Mouse (Mus musculus) embryonic fibroblast, embryonic 13.5 days (primary cell): ENCODE data around the gene Foxp1. TPM values are rescaled to one million over a fixed set of nuclear protein-coding genes. Genes with fewer than 3 reads are reported as not detected.

Experiments
- H3K27ac ChIP-seq: 2 replicates; pipeline ENCODE4 v1.5.1; 2012; ENCODE audit warnings: low read length, control low read depth, inconsistent platforms; ENCODE audit not compliant: insufficient read depth
- H3K4me1 ChIP-seq: 2 replicates; pipeline ENCODE4 v1.6.1; 2011; ENCODE audit warnings: low read length; ENCODE audit not compliant: control insufficient read depth, insufficient read depth
- H3K4me3 ChIP-seq: 2 replicates; pipeline ENCODE4 v1.5.1; 2011; ENCODE audit warnings: mild to moderate bottlenecking, control low read depth, low read length; ENCODE audit not compliant: insufficient read depth
- CTCF ChIP-seq: IDR thresholded peaks from 2 replicates; pipeline ENCODE4 v1.5.1; 2011; ENCODE audit warnings: mild to moderate bottlenecking, control low read depth, low read length, moderate library complexity, borderline replicate concordance; ENCODE audit not compliant: insufficient read depth
- POLR2A ChIP-seq: IDR thresholded peaks from 2 replicates; pipeline ENCODE4 v1.6.1; 2011; ENCODE audit warnings: low read depth, mild to moderate bottlenecking, control low read depth, low read length, moderate library complexity
- polyA plus RNA-seq: library from polyadenylated mRNA; stranded (reverse); fragments of >200 nt; gene quantifications from 2 replicates; pipeline ENCODE4 v1.2.4, GENCODE M21; 2011; ENCODE audit warnings: low read depth; ENCODE audit not compliant: missing spikeins, insufficient read length

The Foxp1 gene
- polyA plus RNA-seq, 1 experiment = 137 TPM

- Histone ChIP-seq H3K4me3 (no peak overlapping the region), H3K4me1 (peaks cover 3% of the 10 kb centered on the region; the same call in 1 of the 2 replicates), H3K27ac (no peak overlapping the region)
- no peak for TF ChIP-seq POLR2A
- TF ChIP-seq CTCF = no peak
These were observed 19.8 kb downstream of the Foxp1 start for GRCm38 (mm10) chr6:99502727-99503126.

GRCm38 (mm10) chr6:99502314-99502713 lies 20.2 kb downstream of the Foxp1 start:
- H3K4me3 ChIP-seq = no peak overlapping the region
- no peak overlapping the region for H3K27ac ChIP-seq
- TF ChIP-seq POLR2A = no peak
- TF ChIP-seq CTCF = no peak
- H3K4me1 ChIP-seq = peaks cover 3% of the 10 kb centered on the region; the same call in 1 of the 2 replicates

GRCm38 (mm10) chr6:99500570-99501270 lies 21.8 kb downstream of the Foxp1 start:
- no peak overlapping the region for H3K4me3 ChIP-seq
- TF ChIP-seq CTCF (no peak), POLR2A (no peak)
- H3K4me1 ChIP-seq = peaks cover 3% of the 10 kb centered on the region; the same call in 1 of the 2 replicates
- no peak overlapping the region for H3K27ac ChIP-seq

- peaks cover 3% of the 10 kb centered on the region; the same call in 1 of the 2 replicates for H3K4me1 ChIP-seq
- no peak overlapping the region for H3K4me3 ChIP-seq
- no peak overlapping the region for H3K27ac ChIP-seq
- no peak for TF ChIP-seq CTCF
- TF ChIP-seq POLR2A = no peak
These were observed 24.4 kb downstream of the Foxp1 start for GRCm38 (mm10) chr6:99498082-99498481.

- Histone ChIP-seq H3K4me3 (no peak overlapping the region), H3K27ac (no peak overlapping the region), H3K4me1 (peaks cover 5% of the 10 kb centered on the region; the same call in 1 of the 2 replicates)
- TF ChIP-seq POLR2A (no peak), CTCF (no peak)
These were observed 26.4 kb downstream of the Foxp1 start for GRCm38 (mm10) chr6:99496114-99496513.

- Histone ChIP-seq H3K27ac (no peak overlapping the region), H3K4me3 (no peak overlapping the region), H3K4me1 (0 out of 2 replicates have a peak, but pooled peaks cover 3% of the 10 kb centered on the region)
- TF ChIP-seq CTCF (no peak), POLR2A (no peak)
These were observed 29.6 kb downstream of the Foxp1 start for GRCm38 (mm10) chr6:99492937-99493336.

- no peak overlapping the region for H3K4me3 ChIP-seq
- 0 out of 2 replicates have a peak, but pooled peaks cover 3% of the 10 kb centered on the region for H3K4me1 ChIP-seq
- TF ChIP-seq CTCF (no peak), POLR2A (no peak)
- no peak overlapping the region for H3K27ac ChIP-seq
These were observed 30.5 kb downstream of the Foxp1 start for GRCm38 (mm10) chr6:99491979-99492544.

GRCm38 (mm10) chr6:99491146-99491545 lies 31.4 kb downstream of the Foxp1 start:
- TF ChIP-seq POLR2A (no peak), CTCF (no peak)
- Histone ChIP-seq H3K4me1 (0 out of 2 replicates have a peak, but pooled peaks cover 4% of the 10 kb centered on the region), H3K27ac (no peak overlapping the region)

GRCm38 (mm10) chr6:99489900-99490648 lies 32.4 kb downstream of the Foxp1 start:
- Histone ChIP-seq H3K4me1 (peaks cover 8% of the 10 kb centered on the region), H3K4me3 (no peak overlapping the region), H3K27ac (no peak overlapping the region)
- no peak for TF ChIP-seq CTCF
- no peak for TF ChIP-seq POLR2A

More at GRCm38 (mm10) chr6:99491146-99491545, 31.4 kb downstream of the Foxp1 start:
- H3K4me3 ChIP-seq = no peak overlapping the region
